Mouse (Mus musculus) limb, embryonic 14.5 days (tissue): ENCODE data around the gene Mcts2. TPM values are rescaled to one million over a fixed set of nuclear protein-coding genes. Genes with fewer than 3 reads are reported as not detected.

Experiments
- ATAC-seq: fragments of 200-750 bp; cut with Nextera tagmentation; 2 replicates; pipeline ENCODE4 v1.8.0; 2017; ENCODE audit warnings: low read depth, moderate number of reproducible peaks, moderate TSS enrichment; ENCODE audit not compliant: low FRiP score
- DNase-seq: peaks from one replicate; pipeline ENCODE4 v3.0.0-alpha.2; 2015; ENCODE audit warnings: low spot score
- H3K27ac ChIP-seq: fragments of 300-500 bp; sonication (generic); replicated peaks from 2 replicates; pipeline ENCODE4 v1.5.1; 2014; ENCODE audit warnings: low read depth, mild to moderate bottlenecking, low read length, moderate library complexity, mixed read lengths
- H3K27me3 ChIP-seq: fragments of 300-500 bp; sonication (generic); 2 replicates; pipeline ENCODE4 v1.6.1; 2014; ENCODE audit warnings: low read length, mixed read lengths; ENCODE audit not compliant: control insufficient read depth, insufficient read depth
- H3K36me3 ChIP-seq: fragments of 300-500 bp; sonication (generic); 2 replicates; pipeline ENCODE4 v1.6.1; 2014; ENCODE audit warnings: mild to moderate bottlenecking, low read length, moderate library complexity, mixed read lengths; ENCODE audit not compliant: control insufficient read depth, insufficient read depth
- H3K4me1 ChIP-seq: fragments of 300-500 bp; sonication (generic); 2 replicates; pipeline ENCODE4 v1.6.1; 2014; ENCODE audit warnings: antibody characterized with exemption, low read length, mixed read lengths; ENCODE audit not compliant: control insufficient read depth, insufficient read depth
- H3K4me2 ChIP-seq: fragments of 300-500 bp; sonication (generic); replicated peaks from 2 replicates; pipeline ENCODE4 v1.6.1; 2014; ENCODE audit warnings: low read depth, mild to moderate bottlenecking, low read length, moderate library complexity; ENCODE audit not compliant: severe bottlenecking
- H3K4me3 ChIP-seq: fragments of 300-500 bp; sonication (generic); replicated peaks from 2 replicates; pipeline ENCODE4 v1.5.1; 2014; ENCODE audit warnings: low read length
- H3K9ac ChIP-seq: fragments of 300-500 bp; sonication (generic); 2 replicates; pipeline ENCODE4 v1.6.1; 2014; ENCODE audit warnings: mild to moderate bottlenecking, low read depth, low read length, moderate library complexity; ENCODE audit not compliant: severe bottlenecking
- H3K9me3 ChIP-seq: fragments of 300-500 bp; sonication (generic); 2 replicates; pipeline ENCODE4 v1.6.1; 2016; ENCODE audit warnings: low read length; ENCODE audit not compliant: control insufficient read depth
- POLR2A ChIP-seq: fragments of 200-500 bp; IDR thresholded peaks from 2 replicates; pipeline ENCODE4 v1.8.0; 2012; ENCODE audit warnings: inconsistent platforms, mild to moderate bottlenecking, moderate library complexity, borderline replicate concordance; ENCODE audit not compliant: insufficient read depth, insufficient read length; ENCODE audit errors: extremely low read depth
- WGBS: fragments of 180-500 bp; shearing (Covaris S2); extraction: QIAGEN DNeasy Blood & Tissue Kit; methylation state at CpG from one replicate; pipeline ENCODE4 v1.1.7; 2014; 5-methylcytosine and 5-hydroxymethylcytosine counted together
- polyA plus RNA-seq, 2 experiments: library from polyadenylated mRNA; depleted of rRNA in 1 of 2; stranded (reverse) in 1 of 2; unstranded in 1 of 2; fragments of >200 nt; fragmentation: Nextera tagmentation in 1 of 2; extraction: Ambion mirVana in 1 of 2; gene quantifications; 2 replicates each; pipeline versions ENCODE4 v1.2.1 to v1.2.3; 2012 to 2014

The Mcts2 gene
- polyA plus RNA-seq, 2 experiments: 18.6 to 27.2 TPM

GRCm38 (mm10) chr2:152704811-152705370 lies 18.1 kb downstream of the Mcts2 start:
- TF ChIP-seq POLR2A: no peak
- Histone ChIP-seq H3K9ac (no peak overlapping the region; the same call in none of the 2 replicates), H3K27me3 (no peaks in the 10 kb centered on the region), H3K36me3 (peaks cover 64% of the 10 kb centered on the region), H3K4me2 (no peak overlapping the region), H3K4me3 (no peak overlapping the region), H3K27ac (peak overlapping the region; percentile 95), H3K9me3 (no peaks in the 10 kb centered on the region), H3K4me1 (peaks cover 38% of the 10 kb centered on the region)
- DNase-seq (no peak), ATAC-seq (no peak)
- 88% methylated on average over 14 of the region's 14 CpGs for WGBS

GRCm38 (mm10) chr2:152705993-152706571 lies 19.2 kb downstream of the Mcts2 start:
- Histone ChIP-seq H3K9me3 (no peaks in the 10 kb centered on the region), H3K4me3 (0 out of 2 replicates have a peak overlapping the region, but pooled peaks have one; percentile 1), H3K36me3 (peaks cover 52% of the 10 kb centered on the region), H3K9ac (peak overlapping the region; percentile 29), H3K27ac (peak overlapping the region; percentile 95), H3K4me2 (peak overlapping the region; percentile 20; the same call in 1 of the 2 replicates), H3K4me1 (peaks cover 38% of the 10 kb centered on the region), H3K27me3 (no peaks in the 10 kb centered on the region)
- DNase-seq (peak; percentile 79), ATAC-seq (peak; percentile 71)
- WGBS: 23% methylated on average over 11 of the region's 22 CpGs
- no peak for TF ChIP-seq POLR2A

GRCm38 (mm10) chr2:152707186-152707585 lies 20.4 kb downstream of the Mcts2 start:
- Histone ChIP-seq H3K27ac (peak overlapping the region; percentile 95), H3K4me2 (peak overlapping the region; percentile 48), H3K4me3 (peak overlapping the region; percentile 30), H3K9me3 (no peaks in the 10 kb centered on the region), H3K9ac (peak overlapping the region; percentile 53), H3K27me3 (no peaks in the 10 kb centered on the region), H3K4me1 (peaks cover 38% of the 10 kb centered on the region), H3K36me3 (peaks cover 41% of the 10 kb centered on the region)
- no peak for TF ChIP-seq POLR2A
- DNase-seq: no peak
- WGBS: 16% methylated on average over 7 of the region's 7 CpGs
- no peak for ATAC-seq

- Histone ChIP-seq H3K9ac (peak overlapping the region; percentile 53), H3K9me3 (no peaks in the 10 kb centered on the region), H3K4me1 (peaks cover 38% of the 10 kb centered on the region), H3K36me3 (peaks cover 37% of the 10 kb centered on the region), H3K4me2 (peak overlapping the region; percentile 48), H3K27me3 (no peaks in the 10 kb centered on the region), H3K4me3 (peak overlapping the region; percentile 30), H3K27ac (peak overlapping the region; percentile 95)
- 0 out of 2 replicates have a peak, but pooled peaks have one; percentile 56 for TF ChIP-seq POLR2A
- DNase-seq: peak; percentile 92
- peak; percentile 90 for ATAC-seq
- WGBS: 2% methylated on average over 21 of the region's 31 CpGs
These were observed 20.8 kb downstream of the Mcts2 start for GRCm38 (mm10) chr2:152707627-152708026.

GRCm38 (mm10) chr2:152709066-152709465 lies 22.2 kb downstream of the Mcts2 start:
- peaks cover 22% of the 10 kb centered on the region for H3K36me3 ChIP-seq
- WGBS: 72% methylated on average over 5 of the region's 5 CpGs
- ATAC-seq (no peak), DNase-seq (no peak)
- H3K4me1 ChIP-seq: peaks cover 38% of the 10 kb centered on the region
- H3K9ac ChIP-seq: no peak overlapping the region
- H3K27me3 ChIP-seq: no peaks in the 10 kb centered on the region
- no peak for TF ChIP-seq POLR2A
- H3K27ac ChIP-seq: no peak overlapping the region
- H3K4me2 ChIP-seq: no peak overlapping the region
- H3K4me3 ChIP-seq: no peak overlapping the region
- H3K9me3 ChIP-seq: no peaks in the 10 kb centered on the region
